Mouse (Mus musculus) lung, postnatal 10 days (tissue): ENCODE results near the gene Pigu.

Experiments
- DNase-seq: peaks from one replicate; pipeline ENCODE4 v3.0.0; 2021

Pigu gene

DNA sequence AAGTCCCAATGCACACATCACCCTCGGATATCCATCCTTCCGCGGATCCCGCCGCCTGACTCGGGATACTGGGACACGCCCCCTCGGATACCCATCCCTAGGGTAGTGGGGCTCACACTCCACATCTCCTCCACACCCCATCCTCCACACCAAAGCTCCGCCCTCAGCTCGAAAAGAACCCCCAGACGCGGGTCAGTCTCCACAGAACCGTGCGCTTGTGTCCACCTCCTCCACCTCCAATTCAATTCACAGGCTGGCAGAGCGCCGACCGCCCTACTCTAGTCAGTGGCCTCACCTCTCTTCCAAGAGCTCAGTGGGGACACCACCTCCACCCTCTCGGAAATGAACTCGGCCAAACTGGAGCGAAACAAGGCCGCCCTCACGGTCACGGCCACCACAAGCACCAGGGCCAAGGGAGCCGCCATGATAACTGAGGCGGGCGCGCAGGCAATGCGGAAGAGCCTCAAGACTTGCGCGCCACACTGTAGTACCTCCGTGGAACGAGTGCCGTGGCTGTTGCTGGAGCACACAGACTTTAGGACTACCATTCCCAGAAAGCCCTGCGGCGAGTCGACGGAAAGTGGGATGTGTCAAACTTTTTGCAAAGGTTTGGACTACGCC is at the start of gene Pigu:
Pigu (minus strand) TSS at position 460 of the 621 bp plus-strand sequence.
- peak; percentile 97 for DNase-seq

DNA sequence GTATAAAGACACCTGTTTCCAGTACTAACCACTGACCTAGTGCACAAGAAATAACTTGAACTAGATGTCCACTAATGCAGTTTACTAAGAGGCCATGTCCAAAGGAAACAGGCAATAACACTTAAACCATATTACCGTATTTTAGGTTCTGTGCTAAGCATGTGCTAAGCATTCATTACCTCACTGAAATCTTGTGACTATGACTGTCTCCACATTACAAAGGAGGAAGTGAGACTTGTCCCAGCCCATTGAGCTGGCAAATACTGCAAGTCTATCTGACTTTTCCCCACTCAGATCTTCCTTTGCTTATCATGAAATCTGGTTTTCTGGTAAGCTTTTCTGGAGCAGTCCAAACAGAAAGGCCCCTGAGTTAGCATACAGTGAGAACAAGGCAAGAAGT is 47.4 kb upstream of the Pigu start:
- DNase-seq = no peak

DNA sequence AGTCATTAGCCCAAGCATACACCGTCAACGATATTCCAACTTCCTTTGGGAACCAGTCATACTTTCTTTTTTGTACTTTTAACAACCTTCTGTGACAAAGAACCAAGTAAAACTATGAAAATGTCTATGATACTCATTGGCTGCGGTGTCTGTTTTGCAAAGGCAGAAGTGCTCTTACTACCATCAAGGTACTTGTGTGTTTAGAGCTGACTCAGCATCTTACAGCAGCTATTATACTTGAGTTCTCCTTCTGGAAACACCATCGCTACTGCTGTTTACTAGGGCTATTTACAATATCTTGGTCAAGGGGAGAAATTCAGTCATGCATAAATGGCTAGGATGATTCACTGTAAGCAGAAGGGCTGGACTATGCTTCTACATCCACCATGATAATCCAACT is 44.7 kb upstream of the Pigu start:
- DNase-seq = no peak

DNA sequence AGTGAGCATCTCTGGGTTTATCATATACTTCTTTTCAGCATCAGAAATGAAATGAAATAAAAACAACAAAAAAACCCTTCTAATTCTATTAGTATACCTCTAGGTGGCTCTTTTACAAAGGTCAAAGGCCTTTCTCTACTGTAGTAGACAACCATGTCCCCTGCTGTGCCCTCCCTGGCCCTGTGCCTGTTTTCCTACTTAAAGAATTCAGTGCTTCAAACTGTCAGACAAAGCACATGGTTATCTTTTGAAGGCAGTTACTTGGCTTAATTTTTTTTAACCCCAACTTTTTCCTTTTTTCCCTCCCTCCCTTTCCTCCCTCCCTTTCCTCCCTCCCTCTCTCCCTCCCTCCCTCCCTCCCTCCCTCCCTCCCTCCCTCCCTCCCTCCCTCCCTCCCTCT is 43.0 kb upstream of the Pigu start:
- no peak for DNase-seq

DNA sequence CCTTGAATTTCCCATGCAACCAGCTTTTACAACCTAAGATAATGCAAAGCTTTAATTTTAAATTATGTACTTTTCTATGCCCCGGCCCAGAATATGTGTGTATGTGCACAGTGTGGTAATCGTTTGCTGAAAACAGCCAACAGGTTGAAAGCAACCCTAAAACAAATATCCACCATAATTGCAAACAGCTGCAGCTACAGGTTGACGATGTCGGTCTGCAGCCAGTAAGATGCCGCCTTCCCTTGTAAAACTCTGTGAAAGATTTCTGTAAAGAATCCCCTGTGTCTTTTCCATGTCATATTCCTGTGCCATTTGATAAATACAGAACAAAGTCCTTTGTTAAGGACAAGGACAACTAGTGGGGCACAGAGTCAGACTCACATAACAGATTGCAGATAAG is 37.4 kb upstream of the Pigu start:
- no peak for DNase-seq

DNA sequence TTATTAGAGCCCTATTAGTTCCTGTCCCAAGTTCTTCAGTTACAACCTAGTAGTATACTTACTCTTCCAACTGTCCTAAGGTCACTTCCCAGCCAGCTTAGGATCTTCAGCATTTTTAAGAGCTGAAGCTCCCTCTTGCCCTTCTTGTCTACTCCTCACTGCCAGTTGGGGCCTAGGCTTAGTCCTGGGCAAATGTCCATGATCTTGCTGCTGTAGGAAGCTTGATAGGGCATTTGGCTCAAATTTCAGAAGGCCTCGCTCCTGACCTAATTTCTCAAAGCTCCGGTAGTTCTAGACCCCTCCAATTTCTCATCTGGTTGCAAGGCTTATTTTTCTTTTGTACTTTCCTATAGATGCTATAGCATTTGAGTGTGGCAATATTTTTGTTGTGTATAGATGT is 31.3 kb upstream of the Pigu start:
- DNase-seq = no peak

DNA sequence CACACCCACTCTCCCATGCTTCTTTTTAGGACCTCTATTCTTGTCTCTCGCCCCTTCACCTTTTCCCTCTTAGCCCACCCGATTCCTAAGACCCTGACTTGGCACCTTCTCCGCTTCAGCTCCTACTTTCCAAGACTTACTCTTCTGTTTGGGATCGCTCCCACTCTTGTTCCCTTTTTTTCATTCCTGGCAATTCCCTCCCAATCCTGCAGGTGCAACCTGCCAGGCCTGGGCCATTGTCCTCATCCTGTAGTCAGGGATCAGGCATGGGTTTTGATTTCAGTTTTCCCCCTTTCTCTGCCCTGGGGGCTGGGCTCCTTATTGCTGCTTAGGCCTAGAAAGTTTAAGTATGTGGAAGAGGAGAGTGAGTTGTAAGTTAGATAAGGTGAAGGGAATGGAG is 29.8 kb upstream of the Pigu start:
- no peak for DNase-seq

DNA sequence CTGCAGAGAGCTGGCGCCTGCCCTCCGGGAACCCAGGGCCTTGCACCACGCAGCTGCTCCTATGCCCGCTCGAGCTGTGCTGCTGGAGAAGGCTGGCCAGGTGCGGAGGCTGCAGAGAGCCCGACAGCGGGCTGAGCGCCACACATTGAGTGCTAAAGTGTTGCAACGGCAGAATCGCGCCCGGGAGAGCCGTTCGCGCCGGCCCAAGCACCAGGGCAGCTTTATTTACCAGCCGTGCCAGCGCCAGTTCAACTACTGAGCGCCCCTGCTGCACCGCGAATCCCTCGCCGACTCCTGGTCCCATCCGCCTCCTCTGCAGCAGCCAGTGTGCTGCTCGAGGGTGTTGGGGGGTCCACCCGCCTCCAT is 29.3 kb upstream of the Pigu start:
- no peak for DNase-seq

DNA sequence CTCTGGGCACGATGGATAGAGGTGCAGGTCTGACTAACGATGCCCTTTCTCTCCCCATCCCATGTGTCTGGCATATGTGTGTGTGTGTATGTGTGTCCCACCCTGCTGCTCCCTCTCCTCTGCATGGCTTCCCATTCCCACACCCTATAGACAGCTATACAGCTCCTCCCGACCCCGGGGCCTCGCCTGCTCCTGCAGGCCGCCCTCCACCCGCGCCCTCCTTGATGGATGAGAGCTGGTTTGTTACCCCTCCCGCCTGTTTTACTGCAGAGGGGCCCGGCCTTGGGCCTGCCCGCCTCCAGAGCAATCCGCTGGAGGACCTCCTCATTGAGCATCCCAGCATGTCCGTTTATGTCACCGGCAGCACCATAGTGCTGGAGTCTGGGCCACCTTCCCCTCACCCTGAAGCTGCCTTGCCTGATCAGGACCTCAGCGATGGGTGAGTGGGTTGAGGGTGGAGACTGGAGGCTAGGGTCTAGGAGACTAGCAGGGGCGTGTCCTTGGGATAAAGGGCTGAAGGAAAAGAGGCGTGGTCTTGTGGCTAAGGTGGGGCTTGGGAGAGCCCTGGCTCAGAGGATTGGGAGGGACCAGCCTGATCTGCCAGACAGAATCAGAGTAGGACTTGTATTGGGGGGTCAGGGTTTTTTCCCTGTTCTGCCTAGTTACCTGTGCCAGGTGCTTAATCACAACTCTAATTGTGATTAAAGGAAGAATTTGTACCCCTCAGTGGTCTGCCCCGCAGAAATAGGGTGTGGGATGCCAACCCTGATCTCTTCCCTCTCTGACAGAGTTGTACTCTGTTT is 28.7 kb upstream of the Pigu start:
- DNase-seq = peak; percentile 21

DNA sequence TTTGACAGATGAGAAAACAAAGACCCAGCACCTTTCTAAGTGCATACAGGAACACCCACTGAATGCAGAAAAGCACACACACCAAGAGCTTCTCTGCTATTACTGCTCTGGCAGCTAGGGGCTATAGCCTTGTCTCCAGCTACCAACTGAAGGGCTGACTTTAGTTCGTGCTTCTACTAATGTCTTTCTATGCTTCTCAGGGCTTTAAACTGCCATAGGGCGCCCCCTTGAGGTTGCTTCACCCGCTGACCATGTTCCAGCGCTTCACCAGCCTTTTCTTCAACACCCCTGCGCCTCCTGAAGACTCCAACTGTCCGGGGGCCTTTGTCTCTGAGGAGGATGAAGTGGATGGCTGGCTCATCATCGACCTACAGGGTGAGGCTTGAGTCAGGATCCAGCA is 27.9 kb upstream of the Pigu start:
- peak; percentile 92 for DNase-seq

DNA sequence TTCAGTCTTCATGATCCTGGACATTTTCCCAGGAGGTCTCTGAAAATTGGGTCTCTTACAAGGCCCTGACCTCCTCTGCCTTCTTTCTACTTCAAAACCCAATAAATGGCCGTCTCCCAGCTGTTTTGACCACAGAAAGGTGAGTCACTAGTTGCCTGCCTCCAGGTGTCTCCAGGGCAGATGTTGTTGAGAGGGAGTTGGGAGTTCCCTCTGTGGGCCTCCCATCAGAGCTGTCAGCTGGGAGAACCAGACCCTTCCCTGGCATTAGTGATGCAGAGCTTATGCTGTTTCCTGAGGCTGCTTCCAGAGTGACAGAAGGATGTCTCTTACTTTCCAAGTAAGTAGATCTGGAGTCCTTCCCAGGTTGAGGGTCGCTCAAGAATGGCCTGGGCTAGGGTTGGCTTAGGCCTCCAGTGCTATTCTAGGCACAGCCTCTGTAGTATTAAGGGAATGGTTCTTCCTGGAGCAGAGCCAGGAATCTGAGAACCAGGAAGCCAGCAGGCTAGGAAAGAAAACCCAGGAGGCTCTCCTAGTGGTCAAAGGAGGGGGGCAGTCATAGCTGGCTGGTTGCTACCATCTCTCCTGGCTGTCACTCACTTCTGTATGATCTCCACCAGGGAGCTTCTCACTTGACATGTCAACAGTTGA is 25.7 kb upstream of the Pigu start:
- DNase-seq = peak; percentile 70

DNA sequence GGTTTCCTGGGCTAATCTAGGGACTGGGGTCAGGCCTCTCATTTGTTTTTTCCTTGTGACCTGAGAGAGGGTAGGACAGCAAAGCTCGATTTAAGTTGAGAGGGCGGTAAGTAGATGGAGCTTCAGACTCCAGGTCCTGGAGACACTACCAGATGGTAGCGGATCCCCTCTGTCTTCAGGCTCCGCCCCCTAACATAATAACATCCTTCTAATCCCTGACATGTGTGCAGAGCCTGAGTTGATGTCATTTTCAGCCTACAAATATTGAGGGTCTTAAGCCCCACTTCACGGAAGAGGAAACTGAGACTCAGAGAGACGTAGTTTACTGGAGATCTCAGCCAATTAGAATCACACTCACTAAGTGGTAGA is 25.1 kb upstream of the Pigu start:
- DNase-seq = no peak

DNA sequence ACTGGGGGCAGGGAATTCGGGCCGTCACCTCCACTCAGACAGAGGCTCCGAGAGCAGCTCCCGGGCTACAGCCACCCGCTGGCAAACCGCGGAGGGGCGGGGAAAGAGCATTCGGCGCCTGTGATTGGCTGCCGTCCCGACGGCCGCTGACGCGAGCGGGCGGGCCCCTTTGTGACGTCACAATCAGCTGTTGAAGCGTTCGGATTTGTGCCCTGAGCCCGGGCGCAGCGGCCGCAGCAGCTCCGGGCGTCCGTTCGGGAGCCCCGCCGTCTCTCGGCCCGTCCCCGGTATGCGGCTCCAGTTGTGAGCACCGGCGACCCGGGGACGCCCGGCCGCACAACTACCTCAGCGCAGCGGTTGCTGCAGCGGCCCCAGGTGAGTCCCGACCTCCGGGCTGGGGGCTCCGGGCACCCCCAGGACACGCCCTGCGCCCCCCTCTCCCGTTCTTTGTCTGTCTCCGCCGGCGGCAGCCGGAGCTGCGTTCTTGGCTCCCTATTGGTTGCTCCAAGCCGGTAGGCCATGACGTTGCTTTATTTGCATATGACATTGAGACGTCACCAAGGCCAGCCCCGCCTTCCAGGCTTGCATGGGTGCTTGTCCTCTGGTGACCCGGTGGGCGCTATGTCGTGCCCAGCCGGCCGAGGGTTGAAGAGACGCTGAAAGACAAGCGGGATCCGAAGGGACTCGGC is 24.6 kb upstream of the Pigu start:
- peak; percentile 98 for DNase-seq

DNA sequence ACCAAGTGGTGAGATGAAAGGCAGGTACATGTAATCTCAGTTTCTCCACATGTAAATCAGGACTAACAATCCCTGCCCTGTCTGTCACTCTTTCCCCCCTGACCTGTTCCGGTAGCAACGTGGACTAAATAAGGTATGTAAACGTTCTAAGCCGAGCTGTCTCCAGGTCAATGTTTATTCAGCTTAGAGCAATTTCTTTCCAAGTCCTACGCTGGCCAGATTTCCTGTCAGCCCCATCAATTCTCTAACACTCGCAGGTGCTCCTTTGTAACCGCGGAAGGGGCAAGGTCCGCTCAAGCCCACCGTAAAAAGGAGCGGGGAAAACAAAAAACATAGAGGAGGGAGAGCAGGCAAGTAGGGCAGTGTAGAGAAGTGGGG is 23.8 kb upstream of the Pigu start:
- no peak for DNase-seq

DNA sequence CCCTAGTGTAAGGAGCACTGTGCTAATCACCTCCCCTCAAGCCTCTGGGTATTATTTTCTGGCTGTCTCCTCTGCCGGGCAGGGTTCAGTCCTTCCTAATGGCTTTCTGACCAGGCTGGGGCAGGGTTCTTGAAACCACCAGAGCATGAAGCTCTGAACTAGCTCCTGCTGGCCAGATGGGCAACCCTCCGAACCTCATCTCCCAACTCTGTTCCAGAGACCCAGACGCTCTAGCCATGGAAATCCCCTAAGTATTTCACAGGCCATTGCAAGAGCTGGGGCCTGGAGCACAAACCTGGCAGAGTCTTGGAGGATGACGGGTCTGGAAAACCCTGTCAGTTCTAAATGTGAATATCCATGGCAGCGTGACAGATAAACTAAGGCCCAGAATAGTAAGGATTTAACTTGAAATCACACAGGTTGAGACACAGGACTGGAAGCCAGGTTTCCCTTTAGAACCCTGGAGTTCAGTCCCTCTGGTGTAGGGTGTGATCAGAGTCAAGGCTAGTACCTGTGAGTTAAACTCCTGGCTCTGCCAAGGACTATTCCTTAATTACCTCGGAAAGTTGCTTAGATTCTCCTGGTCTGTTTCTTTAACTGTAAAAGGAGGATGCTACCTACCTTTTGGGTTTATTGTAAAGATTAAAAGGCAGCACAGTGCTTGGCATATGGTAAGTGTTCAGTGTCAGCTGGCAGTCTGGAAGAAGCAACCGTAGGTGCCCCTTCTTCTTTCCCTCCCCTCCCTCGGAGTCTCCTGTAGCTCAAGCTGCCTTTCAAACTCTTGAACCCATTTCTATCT is 23.2 kb upstream of the Pigu start, which contains the start of gene Trp53inp2:
Trp53inp2 (plus strand) TSS at position 799 of the 799 bp plus-strand sequence.
- DNase-seq = no peak

DNA sequence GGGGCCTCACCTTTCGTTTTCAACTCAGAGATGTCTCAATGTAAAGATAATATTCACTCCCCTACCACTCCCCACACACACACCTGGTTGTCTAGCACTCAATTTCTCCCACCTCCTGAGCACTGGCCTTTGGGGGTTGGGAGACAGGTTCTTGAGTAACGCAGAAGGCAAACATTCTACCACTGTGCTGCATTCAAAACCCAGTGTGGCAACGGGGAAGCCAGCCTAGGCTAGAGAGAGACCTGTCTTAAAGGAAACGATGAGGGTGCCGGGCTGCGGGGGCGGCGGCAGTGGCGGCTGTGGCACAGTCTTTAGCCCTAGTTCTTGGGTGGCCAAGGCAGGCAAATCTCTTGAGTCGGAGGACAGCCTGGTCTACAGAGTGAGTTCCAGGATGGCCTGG is 19.0 kb upstream of the Pigu start:
- no peak for DNase-seq

DNA sequence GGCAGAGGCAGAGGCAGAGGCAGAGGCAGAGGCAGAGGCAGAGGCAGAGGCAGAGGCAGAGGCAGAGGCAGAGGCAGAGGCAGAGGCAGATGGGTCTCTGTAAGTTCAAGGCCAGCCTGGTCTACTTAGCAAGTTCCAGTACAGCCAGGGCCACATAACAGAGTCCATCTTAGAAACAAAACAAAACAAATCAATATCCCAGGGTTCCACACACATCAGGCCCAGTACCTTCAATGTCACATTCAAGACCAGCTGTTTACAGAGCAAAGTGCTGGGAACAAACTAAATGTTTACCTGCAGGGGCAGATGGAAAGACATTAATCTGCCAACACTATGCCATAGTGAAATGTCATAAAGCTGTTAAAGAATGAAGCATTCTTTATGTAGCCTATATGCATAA is 17.3 kb upstream of the Pigu start:
- no peak for DNase-seq

DNA sequence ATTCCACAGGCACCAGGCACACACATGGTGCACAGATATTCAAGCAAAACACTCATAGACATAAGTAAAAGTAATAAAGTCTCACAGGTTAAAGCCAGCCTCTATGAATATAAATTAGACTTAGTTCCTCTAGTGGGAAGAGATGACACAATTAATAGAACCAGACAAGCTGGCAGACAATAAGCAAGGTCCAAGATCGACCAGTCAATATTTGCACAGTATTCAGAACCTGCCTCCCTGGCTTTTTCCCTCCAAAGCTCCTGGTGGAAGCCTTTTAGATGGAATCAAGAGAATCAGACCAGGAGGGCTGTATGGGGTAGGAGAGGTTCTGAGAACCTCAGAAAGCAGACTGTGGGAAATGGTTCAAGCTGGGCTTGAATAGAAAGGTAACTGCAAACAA is 16.7 kb upstream of the Pigu start:
- no peak for DNase-seq

DNA sequence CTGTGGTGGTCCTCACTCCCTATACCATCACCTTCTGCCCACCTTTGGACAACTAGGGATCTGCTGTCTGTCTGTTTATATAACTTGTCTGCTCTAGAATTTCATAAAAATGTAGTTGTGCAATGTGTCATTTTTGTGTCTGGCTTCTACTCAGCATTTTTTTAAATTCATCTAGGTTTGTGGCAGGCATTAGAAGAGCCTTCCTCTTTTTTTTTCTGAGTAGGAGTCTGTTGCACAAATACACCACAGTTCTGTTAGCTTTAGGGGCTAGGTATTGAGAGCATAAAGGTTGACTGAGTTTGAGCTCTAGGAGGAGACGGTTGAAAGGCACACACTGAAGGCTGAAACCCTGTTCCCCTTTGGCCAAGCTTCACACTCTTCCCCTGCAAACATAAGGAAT is 16.1 kb upstream of the Pigu start:
- DNase-seq = no peak

DNA sequence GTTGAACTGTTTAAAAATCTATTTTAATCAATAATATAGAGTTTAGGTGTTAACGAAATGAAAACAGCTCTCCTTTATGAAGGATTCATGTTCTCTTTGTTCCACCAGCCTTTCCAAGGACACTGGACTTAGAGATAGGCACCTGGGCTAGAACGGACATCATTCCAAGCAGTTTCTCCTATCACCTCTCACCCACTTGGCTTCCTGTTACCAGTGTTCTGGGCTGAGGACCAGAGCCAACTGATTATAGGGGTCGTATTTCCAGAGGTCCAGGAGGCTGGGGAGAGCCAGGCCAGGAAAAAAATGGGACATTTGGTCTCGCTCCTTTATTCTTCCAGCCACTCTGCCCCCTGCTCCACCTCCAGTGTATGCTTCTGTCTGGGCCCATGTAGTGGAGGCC is 15.2 kb upstream of the Pigu start:
- no peak for DNase-seq

DNA sequence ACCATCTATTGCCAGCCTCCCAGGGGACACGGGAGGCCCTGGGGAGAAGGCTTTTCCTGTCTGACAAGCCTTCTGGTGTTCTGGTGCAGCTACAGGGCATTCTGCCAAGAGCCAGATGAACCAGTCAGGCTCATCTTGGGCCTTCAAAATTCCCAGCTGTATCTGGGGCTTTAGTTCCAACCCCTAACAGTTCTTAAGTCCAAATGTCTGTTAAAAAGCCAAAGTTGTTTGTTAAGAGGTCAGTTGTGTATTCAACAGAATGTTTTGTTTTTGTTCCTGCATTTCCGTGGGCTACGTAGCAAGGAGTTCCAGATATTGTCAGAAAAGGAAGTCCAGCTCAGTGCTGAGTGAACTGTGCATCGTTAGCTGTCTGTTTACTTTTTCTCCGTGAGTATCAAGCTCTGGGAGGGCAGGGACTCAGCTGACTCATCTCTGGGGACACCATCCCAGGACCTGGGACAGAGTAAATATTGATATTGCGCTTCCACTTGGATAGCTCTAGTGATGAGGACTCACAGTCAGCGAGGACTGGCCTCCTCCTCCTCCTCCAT is 12.2 kb upstream of the Pigu start:
- peak; percentile 83 for DNase-seq

DNA sequence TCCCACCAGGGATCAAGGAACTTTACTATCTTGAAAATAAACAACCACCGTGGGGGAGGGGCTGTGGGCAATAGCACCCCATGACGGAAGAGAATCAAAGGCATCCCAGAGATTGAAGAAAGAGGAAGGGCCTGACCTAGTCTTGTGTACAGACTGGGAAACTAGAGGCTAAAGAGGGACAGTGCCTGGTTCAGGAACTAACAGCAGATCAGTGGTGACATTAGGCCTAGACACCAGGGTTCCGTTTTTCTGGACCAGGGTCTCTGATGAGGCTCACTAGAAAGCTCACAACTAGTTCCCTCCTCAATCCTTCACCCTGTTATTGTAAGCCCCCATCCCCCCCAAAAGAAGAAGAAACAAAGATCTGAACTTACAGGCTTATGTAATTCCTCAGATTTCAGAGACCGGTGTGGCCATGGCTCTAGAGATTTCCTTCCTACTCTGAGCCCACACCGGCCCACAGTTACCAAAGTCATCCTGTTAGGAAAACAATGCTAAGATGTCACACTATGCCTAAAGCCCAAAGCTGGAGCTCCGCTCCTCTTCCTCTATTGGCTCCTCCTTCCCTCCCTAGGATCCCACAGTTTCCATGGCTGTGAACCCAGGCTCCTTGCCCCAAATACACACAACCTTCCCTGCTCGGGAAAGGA is 10.5 kb upstream of the Pigu start:
- no peak for DNase-seq
